Mouse (Mus musculus) brain, embryonic 14.5 days (tissue): ENCODE measurements around the gene Tent5b. TPM values are rescaled to one million over a fixed set of nuclear protein-coding genes. Genes with fewer than 3 reads are reported as not detected.

Experiments used
- DNase-seq: peaks from one replicate; pipeline ENCODE4 v3.0.0-alpha.2; 2011; ENCODE audit warnings: low read depth
- CTCF ChIP-seq: fragments of 200-500 bp; IDR thresholded peaks from 2 replicates; pipeline ENCODE4 v1.5.1; 2012; ENCODE audit warnings: inconsistent platforms, mild to moderate bottlenecking, moderate library complexity, borderline replicate concordance; ENCODE audit not compliant: insufficient read depth, insufficient read length; ENCODE audit errors: extremely low read depth
- POLR2A ChIP-seq: fragments of 200-500 bp; IDR thresholded peaks from 2 replicates; pipeline ENCODE4 v1.6.1; 2012; ENCODE audit warnings: mild to moderate bottlenecking, inconsistent platforms, borderline replicate concordance; ENCODE audit not compliant: poor library complexity, insufficient read depth, insufficient read length, severe bottlenecking; ENCODE audit errors: extremely low read depth
- polyA plus RNA-seq: library from polyadenylated mRNA; depleted of rRNA; stranded (reverse); fragments of >200 nt; gene quantifications from 2 replicates; pipeline ENCODE4 v1.2.3, GENCODE M21; 2012

Tent5b gene
- polyA plus RNA-seq, 1 experiment = 0.45 TPM

DNA sequence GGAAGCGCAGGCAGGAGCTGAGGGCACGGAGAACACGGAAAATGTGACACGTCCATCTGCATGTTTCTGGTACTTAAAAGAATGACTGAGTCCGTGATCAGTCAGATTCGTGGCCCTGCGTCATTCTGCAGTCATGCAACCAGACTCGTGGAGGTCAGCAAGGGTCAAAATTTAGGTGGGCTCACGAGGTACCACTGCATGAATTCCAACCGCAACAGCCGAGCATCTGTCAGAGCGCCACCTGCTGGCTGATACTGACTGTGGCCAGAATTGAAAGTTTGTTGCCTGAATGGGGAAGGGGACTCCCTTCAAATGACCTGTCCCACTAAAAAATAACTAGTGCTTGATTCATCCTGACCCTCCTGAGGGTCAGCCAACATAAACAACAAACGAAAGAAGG lies 30.2 kb upstream of the Tent5b start:
- peak; percentile 53 for DNase-seq
- no peak for TF ChIP-seq POLR2A
- TF ChIP-seq CTCF = peak; percentile 96

DNA sequence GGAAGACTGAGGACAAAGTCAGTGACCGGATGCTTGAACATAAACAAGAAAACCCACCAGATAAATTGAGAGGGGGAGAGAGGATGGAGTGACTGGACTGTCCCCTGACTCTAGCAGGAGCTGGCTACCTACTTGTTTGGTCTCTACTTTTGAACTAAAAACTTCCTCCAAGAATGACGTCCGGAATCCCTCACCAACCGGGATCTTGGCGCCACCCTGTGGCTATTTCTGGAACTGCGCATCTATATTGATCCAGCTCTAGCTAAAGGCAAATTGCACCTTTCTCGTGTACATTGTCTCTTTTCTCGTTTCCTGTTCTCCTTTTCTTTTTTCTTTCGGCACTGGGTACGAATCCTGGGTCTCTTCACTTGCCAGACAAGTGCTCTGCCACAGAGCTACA lies 28.4 kb upstream of the Tent5b start:
- DNase-seq = peak; percentile 79
- TF ChIP-seq CTCF (peak; percentile 96), POLR2A (no peak)

DNA sequence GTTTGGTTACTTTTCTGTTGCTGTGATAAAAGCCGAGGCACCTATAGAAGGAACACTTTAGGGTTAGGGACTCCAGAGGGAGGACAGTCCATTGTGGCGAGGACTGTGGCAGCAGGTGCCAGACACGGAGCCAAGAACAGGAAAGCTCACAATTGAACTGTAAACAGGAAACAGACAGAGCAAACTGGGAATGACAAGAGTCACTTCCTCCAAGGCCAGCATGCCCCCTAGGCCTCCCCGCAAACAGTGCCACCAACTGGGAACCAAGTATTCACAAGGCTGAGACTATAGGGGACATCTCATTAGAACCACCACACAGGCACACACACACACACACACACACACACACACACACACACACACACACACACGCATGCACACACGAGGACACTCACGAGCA lies 27.5 kb upstream of the Tent5b start:
- no peak for DNase-seq
- TF ChIP-seq CTCF = no peak
- no peak for TF ChIP-seq POLR2A

DNA sequence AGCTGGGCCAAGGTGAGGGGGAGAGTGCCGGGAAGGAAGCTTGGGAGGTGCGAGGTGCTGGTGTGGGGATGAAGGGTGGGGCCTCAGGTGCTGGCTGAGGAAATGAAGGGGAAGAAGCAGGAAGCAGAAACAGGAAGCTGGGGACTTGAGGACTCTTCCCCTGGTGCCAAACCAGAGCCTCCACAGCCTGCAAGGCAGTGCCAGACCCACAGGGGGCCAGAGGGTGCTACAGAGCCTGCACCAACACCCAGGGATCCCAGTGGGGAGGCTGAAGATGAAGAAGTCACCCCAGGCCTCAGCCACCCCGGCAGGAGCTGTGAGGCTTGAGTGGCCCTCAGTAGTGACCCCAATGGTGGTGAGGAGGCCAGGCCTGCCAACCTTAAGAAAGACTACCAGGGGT lies 21.9 kb upstream of the Tent5b start:
- no peak for TF ChIP-seq POLR2A
- TF ChIP-seq CTCF = no peak
- no peak for DNase-seq

DNA sequence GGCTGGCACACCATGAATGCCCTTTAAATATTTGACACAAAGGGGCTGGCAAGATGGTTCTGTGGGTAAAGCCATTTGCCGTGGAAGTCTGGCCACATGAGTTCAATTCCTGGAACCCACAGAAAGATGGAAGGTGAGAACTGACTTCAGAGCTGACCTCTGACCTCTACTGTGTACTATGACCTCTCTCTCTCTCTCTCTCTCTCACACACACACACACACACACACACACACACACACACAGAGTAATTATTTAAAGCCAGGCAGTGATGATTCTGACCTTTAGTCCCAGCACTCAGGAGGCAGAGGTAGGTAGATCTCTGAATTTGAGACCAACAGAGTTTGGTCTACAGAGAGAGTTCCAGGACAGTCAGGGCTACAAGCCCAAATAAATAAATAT lies 19.9 kb upstream of the Tent5b start:
- no peak for TF ChIP-seq POLR2A
- TF ChIP-seq CTCF = no peak
- DNase-seq = no peak

DNA sequence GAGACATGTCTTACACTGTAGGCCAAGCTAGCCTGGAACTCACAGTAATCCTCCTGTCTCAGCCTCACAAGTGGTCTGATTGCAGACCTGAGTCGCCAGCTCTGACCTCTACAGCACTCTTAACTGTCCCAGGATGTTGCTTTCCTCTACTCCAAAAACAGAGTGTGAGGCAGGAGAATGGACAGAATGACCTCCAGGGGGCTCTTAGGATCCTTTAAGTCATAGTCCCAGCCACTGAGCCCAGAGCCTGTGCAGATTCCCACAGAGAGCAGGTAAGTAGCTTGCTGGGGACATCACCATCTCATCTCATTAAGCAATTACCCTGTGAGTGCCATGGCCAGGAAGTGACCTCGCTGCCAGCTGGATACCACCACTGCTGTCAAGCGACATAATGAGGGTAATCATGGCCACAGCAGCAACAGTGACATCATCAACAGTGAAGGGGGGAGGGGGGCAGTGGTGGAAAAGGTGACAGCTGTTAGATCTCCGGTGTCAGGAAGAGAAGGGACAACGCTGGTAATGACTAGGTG lies 19.1 kb upstream of the Tent5b start:
- TF ChIP-seq POLR2A (no peak), CTCF (no peak)

DNA sequence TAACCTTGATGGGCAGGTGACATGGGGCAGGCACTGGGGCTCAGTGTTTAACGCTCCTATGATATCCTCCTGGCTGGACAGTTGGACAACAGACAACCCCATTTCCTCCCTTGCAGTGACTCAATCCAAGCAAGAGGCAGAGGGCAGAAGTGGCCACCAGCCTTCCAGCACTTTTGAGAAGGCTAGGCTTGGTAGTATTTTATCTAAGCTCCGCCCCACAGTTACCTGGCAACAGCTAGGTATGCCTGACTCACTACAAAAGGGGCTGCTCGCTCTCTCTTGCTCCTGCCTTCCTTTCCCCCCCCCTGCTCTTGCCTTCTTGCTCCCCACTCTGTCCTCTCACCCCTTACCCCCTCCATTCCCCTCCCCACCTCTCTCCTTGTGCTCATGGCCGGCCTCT lies 18.6 kb upstream of the Tent5b start:
- no peak for TF ChIP-seq CTCF
- no peak for TF ChIP-seq POLR2A
- no peak for DNase-seq

More for the DNA sequence above, 19.1 kb upstream of the Tent5b start:
- DNase-seq = no peak

DNA sequence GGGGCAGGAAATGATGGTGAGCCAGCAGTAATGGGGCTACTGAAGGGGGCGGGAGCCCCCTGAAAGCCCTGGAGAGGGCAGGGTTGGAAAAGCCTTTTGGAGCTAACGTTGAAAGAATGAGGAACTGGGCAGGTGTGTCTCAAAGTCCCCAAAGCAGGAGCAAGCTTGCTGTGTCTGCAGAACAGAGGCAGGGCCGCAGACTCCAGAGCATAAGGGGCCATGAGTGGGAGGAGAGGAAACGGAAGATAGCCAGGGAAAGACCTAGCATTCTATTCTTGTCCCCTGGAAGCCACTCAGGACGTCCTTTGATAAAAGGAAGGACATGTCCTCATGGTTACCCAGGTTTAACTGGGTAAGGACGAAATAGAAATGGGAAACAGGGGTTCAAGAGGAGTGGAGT lies 16.7 kb upstream of the Tent5b start:
- TF ChIP-seq POLR2A (no peak), CTCF (no peak)
- DNase-seq = no peak

DNA sequence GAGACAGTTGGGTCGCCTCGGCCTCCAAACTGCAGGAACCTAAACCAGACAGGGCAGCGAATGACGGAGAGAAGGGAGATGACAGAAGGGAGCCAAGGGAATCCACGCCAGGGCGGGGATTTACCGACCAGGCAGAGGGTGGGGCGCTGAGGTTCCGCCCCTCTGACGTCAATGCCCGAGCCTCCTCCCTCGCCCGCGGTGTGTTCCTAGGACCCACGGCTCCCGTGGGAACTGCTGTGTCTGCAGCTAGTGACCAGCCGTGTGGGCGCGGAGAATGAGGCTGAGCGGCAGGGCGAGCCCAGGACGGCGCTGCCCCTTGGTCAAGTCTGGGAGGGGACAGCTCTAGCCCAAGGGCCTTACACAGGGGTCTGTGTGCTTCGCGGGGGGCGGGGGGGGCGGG lies 11.9 kb upstream of the Tent5b start:
- DNase-seq = peak; percentile 72
- TF ChIP-seq CTCF (no peak), POLR2A (no peak)

DNA sequence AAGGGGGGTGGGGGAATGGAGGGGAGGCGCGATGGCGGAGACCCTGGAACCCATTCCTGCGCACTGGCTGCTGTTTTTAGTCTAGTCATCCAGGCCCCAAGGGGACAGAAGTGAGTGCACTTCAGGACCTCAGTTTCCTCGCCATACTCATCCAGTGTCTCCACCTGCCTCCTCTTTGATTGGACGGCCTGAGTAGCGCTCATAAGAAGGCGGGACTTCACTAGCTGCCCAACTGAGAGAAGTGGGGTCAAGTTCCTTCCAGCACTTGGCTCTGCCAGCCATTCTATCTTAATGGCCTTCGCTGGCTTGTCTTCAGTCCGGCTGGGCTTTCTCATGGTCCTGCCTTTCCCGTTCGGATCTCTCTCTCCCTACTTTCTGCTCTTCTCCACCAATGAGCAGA lies 10.8 kb upstream of the Tent5b start:
- no peak for DNase-seq
- TF ChIP-seq POLR2A (no peak), CTCF (no peak)

DNA sequence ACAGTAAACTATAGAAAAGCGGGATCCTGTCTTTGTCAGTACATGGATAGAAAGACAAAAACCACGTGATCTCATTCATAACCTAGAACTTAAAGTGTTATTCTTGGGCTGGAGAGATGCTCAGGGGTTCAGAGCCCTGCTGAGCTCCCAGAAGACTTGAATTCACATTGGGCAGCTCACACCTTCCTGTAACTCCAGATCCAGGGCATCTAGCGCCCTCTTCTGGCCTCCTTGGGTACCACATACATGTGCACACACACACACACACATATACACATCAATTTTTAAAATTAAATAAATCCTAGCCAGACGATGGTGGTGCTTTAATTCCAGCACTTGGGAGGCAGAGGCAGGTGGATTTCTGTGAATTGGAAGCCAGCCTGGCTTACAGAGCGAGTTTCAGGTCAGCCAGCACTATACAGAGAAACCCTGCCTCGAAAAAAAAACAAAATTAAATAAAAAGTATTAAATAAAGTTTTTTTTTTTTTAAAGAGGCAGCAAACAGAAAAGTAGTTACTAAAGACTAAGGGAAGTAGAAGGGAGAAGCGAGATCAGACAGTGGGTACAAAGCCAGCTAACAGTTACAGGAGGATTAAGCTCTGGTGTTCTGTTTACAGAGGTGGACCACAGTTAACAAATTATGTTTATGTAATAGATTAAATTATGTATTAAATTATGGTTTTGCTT lies 8.7 kb upstream of the Tent5b start:
- no peak for DNase-seq
- TF ChIP-seq POLR2A (no peak), CTCF (no peak)

DNA sequence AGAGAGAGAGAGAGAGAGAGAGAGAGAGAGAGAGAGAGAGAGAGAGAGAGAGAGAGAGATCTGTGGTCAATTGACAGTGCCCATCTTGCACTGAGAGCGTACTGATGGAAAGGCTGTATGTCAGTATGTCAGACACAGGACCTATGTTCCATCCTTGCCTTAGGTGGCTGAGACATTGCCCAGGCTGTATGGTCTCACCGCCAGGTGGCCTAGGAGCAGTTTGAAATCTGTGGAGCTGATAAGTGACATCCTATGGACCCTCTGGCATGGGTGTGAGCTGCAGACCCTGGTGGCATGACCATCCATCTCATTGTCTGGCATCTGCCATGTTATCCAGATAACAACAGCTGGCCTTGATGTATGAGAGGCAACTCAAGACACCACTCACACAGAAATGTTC lies 6.1 kb upstream of the Tent5b start:
- no peak for DNase-seq
- TF ChIP-seq POLR2A (no peak), CTCF (peak; percentile 22; the same call in 1 of the 2 replicates)

DNA sequence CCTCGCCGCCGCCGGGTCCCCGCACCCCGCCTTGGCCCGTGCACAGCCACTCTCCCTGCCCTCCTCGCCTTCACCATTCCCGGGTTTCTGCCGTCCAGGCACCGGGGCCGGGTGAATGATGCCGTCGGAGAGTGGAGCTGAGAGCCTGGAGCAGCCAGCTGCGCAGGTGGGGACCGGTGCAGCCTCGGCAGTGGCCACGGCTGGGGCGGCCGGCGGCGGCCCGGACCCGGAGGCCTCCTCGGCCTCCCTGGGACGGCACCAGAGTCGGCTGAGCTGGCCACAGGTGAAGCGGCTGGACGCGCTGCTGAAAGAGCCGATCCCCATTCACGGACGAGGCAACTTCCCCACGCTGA lies 229 bp downstream of the Tent5b start:
- TF ChIP-seq CTCF (no peak), POLR2A (no peak)
- DNase-seq = no peak

DNA sequence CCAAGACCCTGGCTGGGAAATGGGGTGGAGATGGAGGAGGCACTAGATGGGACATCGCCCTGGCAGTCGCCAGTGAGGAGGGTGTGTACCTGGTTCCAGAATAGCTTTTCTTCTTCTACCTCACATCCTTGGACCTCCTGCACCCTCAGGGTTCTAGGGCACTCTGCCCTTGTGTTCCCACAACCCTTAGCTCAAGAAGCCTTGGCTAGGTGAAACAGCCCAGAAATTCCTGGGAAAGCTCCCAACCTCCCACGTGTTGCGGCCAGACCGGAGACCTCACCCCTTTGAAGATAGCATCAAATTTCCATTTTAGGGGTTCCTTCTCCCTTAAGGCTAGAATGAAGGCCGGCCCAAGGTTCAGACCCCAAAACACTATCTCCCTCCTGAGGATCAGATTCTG lies 822 bp downstream of the Tent5b start:
- TF ChIP-seq POLR2A (no peak), CTCF (no peak)
- DNase-seq = no peak
